Mouse (Mus musculus) liver, postnatal 0 days (tissue): ENCODE data around the gene Itgam.

Source experiments
- CTCF ChIP-seq: sonication (generic); IDR thresholded peaks from 2 replicates; pipeline ENCODE4 v1.5.1; 2016; ENCODE audit warnings: antibody characterized with exemption, low read depth
- EP300 ChIP-seq: IDR thresholded peaks from 2 replicates; pipeline ENCODE4 v1.6.1; 2016; ENCODE audit warnings: antibody characterized with exemption, low read depth, mild to moderate bottlenecking

DNA sequence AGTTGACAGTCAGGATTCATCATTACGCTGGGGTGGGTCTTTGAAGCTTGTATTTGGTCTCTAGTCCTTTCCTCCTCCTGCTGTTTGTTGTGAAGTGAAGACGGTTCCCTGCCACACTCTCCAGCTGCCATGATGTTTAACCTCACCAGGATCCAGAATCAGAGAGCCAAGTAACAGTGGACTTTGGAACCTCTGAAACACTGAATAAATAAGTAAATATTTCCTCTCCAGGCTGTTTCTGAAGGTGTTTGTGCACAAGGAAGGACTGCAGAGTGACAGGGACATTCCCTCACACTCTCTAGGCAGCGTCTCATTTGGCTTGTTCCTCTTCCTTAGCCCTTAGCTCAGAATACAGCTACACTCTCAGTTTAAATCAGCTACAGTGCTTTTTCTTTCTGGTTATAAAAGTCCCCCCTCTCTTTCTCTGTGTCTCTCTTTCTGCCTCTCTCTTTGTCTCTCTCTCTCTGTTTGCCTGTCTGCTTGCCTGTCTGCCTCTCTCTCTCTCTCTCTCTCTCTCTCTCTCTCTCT lies 5.5 kb upstream of the Itgam start:
- TF ChIP-seq EP300: no peak
- TF ChIP-seq CTCF: no peak
